Mouse (Mus musculus): ENCODE results near the gene Ccdc152. TPM values are rescaled to one million over a fixed set of nuclear protein-coding genes. Genes with fewer than 3 reads are reported as not detected.
"Not testable (repeated sequence)": the region's sequence is repeated elsewhere in the genome, so short reads cannot be mapped to it uniquely, and the experiment has no call there.

The Ccdc152 gene
- polyA plus RNA-seq, 1 experiment from 2014 or later, result 0.31 TPM

DNA sequence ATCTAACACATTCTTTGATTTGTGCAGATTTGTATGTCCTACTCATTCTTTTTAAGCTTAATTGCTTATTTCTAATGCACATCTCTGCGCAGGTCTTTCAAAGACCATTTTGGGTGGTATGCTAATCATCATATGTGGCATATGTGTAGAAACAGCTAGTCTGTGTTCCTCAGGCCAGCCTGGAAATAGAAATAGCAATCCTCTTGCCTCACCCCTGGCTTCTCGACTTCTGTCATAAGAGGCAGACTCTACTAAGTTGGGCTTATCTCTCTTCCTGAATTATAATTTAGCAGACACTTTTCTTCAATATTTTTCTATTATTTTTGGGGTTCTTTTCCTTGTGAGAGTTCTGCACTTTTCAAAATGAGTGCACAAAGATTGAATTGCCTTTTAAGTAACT is 52.7 kb downstream of the Ccdc152 start:
- ATAC-seq (ENCODE audit: low FRiP score, low read depth), result no peak
- 85% methylated on average over 2 of the region's 2 CpGs for WGBS
- H3K4me1 ChIP-seq, result peaks cover 7% of the 10 kb centered on the region
- H3K36me3 ChIP-seq, result no peaks in the 10 kb centered on the region
- H3K4me2 ChIP-seq (replicated peaks), result no peak overlapping the region
- no peak overlapping the region for H3K27ac ChIP-seq
- no peak overlapping the region for H3K9ac ChIP-seq
- 0 out of 2 replicates have a peak, but pooled peaks cover 3% of the 10 kb centered on the region for H3K9me3 ChIP-seq
- no peak overlapping the region for H3K4me3 ChIP-seq
- no peaks in the 10 kb centered on the region for H3K27me3 ChIP-seq

DNA sequence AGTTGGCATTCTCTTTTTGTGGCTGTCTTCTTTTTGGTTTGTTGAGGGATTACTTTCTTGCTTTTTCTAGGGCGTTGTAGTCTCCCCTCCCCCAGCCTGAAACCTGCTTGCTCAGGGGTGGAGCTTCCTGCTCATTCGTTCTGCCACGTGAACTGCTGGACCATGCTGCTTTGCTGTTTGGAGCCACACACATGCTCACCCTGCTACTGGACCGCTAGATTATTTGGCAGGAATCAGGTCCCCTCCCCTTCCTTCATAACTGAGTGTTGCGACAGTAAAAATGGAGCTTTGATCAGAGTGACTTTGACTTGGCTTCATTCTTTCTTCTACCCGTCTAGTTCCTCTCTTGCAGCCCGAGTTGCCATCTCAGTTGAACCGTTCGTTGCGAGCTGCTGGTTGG is 58.3 kb downstream of the Ccdc152 start:
- H3K9me3 ChIP-seq; H3K4me1 ChIP-seq; ATAC-seq (ENCODE audit: low FRiP score, low read depth); H3K36me3 ChIP-seq; H3K4me2 ChIP-seq (replicated peaks); H3K27ac ChIP-seq; H3K27me3 ChIP-seq; H3K4me3 ChIP-seq; H3K9ac ChIP-seq: not testable (repeated sequence)
- WGBS, result 85% methylated on average over 10 of the region's 10 CpGs

DNA sequence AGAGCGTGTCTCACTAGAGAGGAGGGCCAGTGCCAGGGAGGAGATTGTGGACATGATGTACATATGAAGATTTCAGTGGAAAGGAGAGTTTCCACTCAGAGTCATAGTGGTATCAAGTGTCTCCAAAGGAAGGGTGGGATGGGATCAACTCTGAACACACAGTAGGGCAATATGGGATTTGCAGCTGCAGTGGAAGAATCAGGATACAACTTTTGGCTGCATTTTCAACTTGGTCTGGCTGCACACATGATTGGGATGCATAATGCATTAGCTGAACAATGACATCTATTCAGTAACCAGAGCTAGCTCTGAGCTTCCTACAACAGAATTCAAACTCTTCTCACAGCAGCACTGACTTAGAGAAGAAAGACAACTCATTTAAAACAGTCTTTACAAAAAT is 65.4 kb downstream of the Ccdc152 start:
- Histone ChIP-seq H3K4me3 (no peak overlapping the region), H3K9me3 (no peaks in the 10 kb centered on the region), H3K4me2 (replicated peaks) (no peak overlapping the region), H3K27ac (no peak overlapping the region), H3K27me3 (no peaks in the 10 kb centered on the region), H3K36me3 (no peaks in the 10 kb centered on the region), H3K4me1 (no peaks in the 10 kb centered on the region), H3K9ac (no peak overlapping the region)
- ATAC-seq (ENCODE audit: low FRiP score, low read depth), result no peak
- WGBS, result 87% methylated on average over 1 of the region's 1 CpGs

DNA sequence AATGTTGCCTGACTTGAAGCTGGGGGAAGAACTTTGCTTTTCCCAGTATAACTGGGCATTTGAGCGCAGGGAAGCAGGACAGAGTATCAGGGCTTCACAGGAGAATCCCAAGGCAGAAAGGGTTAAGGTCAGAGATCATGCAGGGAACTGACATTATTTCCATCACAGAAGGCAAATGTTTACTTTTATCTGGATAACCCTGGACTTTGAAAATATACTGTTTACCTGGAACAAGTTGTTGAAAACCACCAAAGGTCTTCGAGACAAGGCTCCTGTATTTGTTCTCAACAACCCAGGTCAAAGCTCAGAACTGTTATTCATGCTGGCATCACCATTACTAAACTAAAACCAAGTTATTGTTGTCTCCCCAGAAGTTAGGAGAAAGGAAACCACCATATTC is 67.0 kb downstream of the Ccdc152 start:
- no peaks in the 10 kb centered on the region for H3K9me3 ChIP-seq
- ATAC-seq (ENCODE audit: low FRiP score, low read depth), result no peak
- no peak overlapping the region for H3K4me3 ChIP-seq
- H3K4me1 ChIP-seq, result no peaks in the 10 kb centered on the region
- H3K4me2 ChIP-seq (replicated peaks), result no peak overlapping the region
- 81% methylated on average over 2 of the region's 2 CpGs for WGBS
- H3K27ac ChIP-seq, result no peak overlapping the region
- no peaks in the 10 kb centered on the region for H3K36me3 ChIP-seq
- no peaks in the 10 kb centered on the region for H3K27me3 ChIP-seq
- no peak overlapping the region for H3K9ac ChIP-seq

DNA sequence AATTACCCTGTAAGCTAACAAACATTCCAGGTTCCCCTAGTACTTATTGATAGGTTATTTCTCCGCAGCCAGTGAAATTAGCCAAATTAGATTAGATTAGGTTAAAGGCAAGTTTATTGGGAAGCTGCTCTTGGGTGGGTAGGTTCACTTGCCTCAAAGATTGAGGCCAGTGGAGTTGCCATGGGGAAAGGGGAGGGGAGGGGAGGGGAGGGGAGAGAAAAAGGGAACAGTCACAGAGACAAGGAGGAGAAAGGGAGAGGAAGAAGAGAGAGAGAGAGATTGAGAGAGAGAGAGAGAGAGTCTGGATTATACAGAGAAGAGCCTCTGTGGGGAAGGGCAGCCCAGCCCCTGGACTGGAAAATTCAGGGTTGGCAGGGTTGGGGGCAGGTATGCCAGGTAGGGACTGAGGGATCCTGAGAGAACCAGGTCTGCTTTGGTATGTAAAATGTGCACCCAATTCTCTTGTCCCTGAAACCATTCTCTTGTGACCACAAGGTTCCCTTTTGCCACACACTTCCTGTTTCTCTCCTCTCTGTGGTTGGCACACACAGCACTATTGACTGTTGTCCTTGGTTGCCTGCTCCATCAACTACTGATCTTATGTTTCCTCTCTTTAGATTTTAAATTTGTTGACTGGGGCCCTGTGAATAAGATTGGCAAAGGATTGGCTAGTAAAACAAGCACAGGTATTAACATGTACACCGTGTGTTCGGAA is 69.3 kb downstream of the Ccdc152 start:
- Histone ChIP-seq H3K9me3 (no peaks in the 10 kb centered on the region), H3K4me2 (replicated peaks) (no peak overlapping the region), H3K27me3 (no peaks in the 10 kb centered on the region), H3K9ac (no peak overlapping the region), H3K36me3 (no peaks in the 10 kb centered on the region), H3K4me1 (no peaks in the 10 kb centered on the region), H3K4me3 (no peak overlapping the region), H3K27ac (no peak overlapping the region)
- no peak for ATAC-seq (ENCODE audit: low FRiP score, low read depth)
- WGBS, result 79% methylated on average over 3 of the region's 3 CpGs

DNA sequence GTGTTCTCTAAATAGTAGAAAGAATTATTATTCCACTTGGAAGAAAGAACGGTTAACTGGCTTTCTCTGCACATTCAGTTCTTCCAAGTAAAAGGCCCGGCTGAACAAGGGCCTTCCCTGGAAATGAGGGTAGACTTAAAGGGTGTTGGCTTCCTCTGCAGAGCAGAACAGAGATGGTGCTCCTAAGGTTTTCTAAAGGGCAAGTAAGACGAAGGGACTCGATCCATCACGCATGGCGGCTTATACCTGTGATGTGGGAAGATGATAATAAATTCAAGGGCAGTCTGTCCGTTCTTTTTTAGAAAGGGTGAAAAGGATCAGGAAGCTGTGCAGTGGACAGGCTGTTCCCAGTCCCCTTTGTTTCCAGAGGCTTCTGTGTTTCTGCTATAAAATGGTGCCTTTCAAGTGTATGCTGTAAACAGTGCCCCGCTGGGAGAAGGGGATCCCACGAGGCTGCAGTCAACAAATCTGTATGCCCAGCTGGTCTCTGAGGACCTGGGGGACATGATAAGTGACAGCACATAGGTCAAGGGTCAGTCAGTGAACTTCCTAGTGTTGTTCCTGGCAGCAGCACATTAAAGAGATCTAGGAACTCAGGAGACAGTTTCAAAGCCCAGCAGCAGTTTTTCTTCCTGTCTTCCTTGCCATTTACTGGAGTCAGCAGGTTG is 71.0 kb downstream of the Ccdc152 start:
- H3K4me1 ChIP-seq, result peaks cover 6% of the 10 kb centered on the region
- H3K4me3 ChIP-seq, result no peak overlapping the region
- H3K27ac ChIP-seq, result no peak overlapping the region
- H3K36me3 ChIP-seq, result no peaks in the 10 kb centered on the region
- H3K27me3 ChIP-seq, result no peaks in the 10 kb centered on the region
- WGBS, result 31% methylated on average over 9 of the region's 9 CpGs
- H3K9ac ChIP-seq, result no peak overlapping the region
- no peak for ATAC-seq (ENCODE audit: low FRiP score, low read depth)
- H3K4me2 ChIP-seq (replicated peaks), result no peak overlapping the region
- no peaks in the 10 kb centered on the region for H3K9me3 ChIP-seq

DNA sequence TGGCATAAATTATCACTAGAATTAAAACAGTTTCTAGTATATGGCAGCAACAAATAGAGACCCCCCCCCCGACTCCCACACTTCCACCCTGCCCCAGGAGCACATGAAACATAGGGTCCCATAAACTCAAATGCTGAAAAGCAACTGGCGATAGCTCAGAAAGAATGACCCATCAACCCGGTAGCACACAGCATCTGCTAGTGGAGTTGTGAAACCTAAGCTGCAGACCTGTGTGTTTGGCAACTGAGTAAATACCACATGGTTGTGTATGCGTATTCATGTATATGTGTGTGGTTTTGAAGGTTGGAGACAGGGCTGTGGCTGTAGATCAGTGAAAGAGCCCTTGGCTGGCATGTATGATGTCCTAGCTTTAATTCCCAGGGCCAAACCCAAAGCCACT is 72.3 kb downstream of the Ccdc152 start:
- Histone ChIP-seq H3K9me3 (no peaks in the 10 kb centered on the region), H3K4me3 (no peak overlapping the region), H3K27ac (no peak overlapping the region), H3K4me2 (replicated peaks) (no peak overlapping the region), H3K36me3 (no peaks in the 10 kb centered on the region), H3K27me3 (no peaks in the 10 kb centered on the region), H3K9ac (no peak overlapping the region), H3K4me1 (peaks cover 7% of the 10 kb centered on the region)
- WGBS, result 73% methylated on average over 4 of the region's 4 CpGs
- no peak for ATAC-seq (ENCODE audit: low FRiP score, low read depth)

Other genes with a start within 250 kb of the Ccdc152 start
- 97.4 and 99.1 TPM in 2 replicates for gene Selenop, start 35.0 kb downstream of the Ccdc152 start, polyA plus RNA-seq (2015; fragmentation: Nextera tagmentation; extraction: Ambion mirVana)

All from limb, embryonic 13.5 days (tissue).